Mouse (Mus musculus) limb, embryonic 14.5 days (tissue): ENCODE measurements at regions not wholly inside any gene's neighbourhood (a gene's known extent, or its start where the extent isn't known, plus 50 kb on each side); places are given as distances from the start of the nearest gene placed in this dataset.

Experiments
- ATAC-seq: fragments of 200-750 bp; cut with Nextera tagmentation; 2 replicates; pipeline ENCODE4 v1.8.0; 2017; ENCODE audit warnings: low read depth, moderate number of reproducible peaks, moderate TSS enrichment; ENCODE audit not compliant: low FRiP score
- DNase-seq: peaks from one replicate; pipeline ENCODE4 v3.0.0-alpha.2; 2015; ENCODE audit warnings: low spot score
- H3K27ac ChIP-seq: fragments of 300-500 bp; sonication (generic); replicated peaks from 2 replicates; pipeline ENCODE4 v1.5.1; 2014; ENCODE audit warnings: low read depth, mild to moderate bottlenecking, low read length, moderate library complexity, mixed read lengths
- H3K27me3 ChIP-seq: fragments of 300-500 bp; sonication (generic); 2 replicates; pipeline ENCODE4 v1.6.1; 2014; ENCODE audit warnings: low read length, mixed read lengths; ENCODE audit not compliant: control insufficient read depth, insufficient read depth
- H3K36me3 ChIP-seq: fragments of 300-500 bp; sonication (generic); 2 replicates; pipeline ENCODE4 v1.6.1; 2014; ENCODE audit warnings: mild to moderate bottlenecking, low read length, moderate library complexity, mixed read lengths; ENCODE audit not compliant: control insufficient read depth, insufficient read depth
- H3K4me1 ChIP-seq: fragments of 300-500 bp; sonication (generic); 2 replicates; pipeline ENCODE4 v1.6.1; 2014; ENCODE audit warnings: antibody characterized with exemption, low read length, mixed read lengths; ENCODE audit not compliant: control insufficient read depth, insufficient read depth
- H3K4me2 ChIP-seq: fragments of 300-500 bp; sonication (generic); replicated peaks from 2 replicates; pipeline ENCODE4 v1.6.1; 2014; ENCODE audit warnings: low read depth, mild to moderate bottlenecking, low read length, moderate library complexity; ENCODE audit not compliant: severe bottlenecking
- H3K4me3 ChIP-seq: fragments of 300-500 bp; sonication (generic); replicated peaks from 2 replicates; pipeline ENCODE4 v1.5.1; 2014; ENCODE audit warnings: low read length
- H3K9ac ChIP-seq: fragments of 300-500 bp; sonication (generic); 2 replicates; pipeline ENCODE4 v1.6.1; 2014; ENCODE audit warnings: mild to moderate bottlenecking, low read depth, low read length, moderate library complexity; ENCODE audit not compliant: severe bottlenecking
- H3K9me3 ChIP-seq: fragments of 300-500 bp; sonication (generic); 2 replicates; pipeline ENCODE4 v1.6.1; 2016; ENCODE audit warnings: low read length; ENCODE audit not compliant: control insufficient read depth
- POLR2A ChIP-seq: fragments of 200-500 bp; IDR thresholded peaks from 2 replicates; pipeline ENCODE4 v1.8.0; 2012; ENCODE audit warnings: inconsistent platforms, mild to moderate bottlenecking, moderate library complexity, borderline replicate concordance; ENCODE audit not compliant: insufficient read depth, insufficient read length; ENCODE audit errors: extremely low read depth
- WGBS: fragments of 180-500 bp; shearing (Covaris S2); extraction: QIAGEN DNeasy Blood & Tissue Kit; methylation state at CpG from one replicate; pipeline ENCODE4 v1.1.7; 2014; 5-methylcytosine and 5-hydroxymethylcytosine counted together

DNA sequence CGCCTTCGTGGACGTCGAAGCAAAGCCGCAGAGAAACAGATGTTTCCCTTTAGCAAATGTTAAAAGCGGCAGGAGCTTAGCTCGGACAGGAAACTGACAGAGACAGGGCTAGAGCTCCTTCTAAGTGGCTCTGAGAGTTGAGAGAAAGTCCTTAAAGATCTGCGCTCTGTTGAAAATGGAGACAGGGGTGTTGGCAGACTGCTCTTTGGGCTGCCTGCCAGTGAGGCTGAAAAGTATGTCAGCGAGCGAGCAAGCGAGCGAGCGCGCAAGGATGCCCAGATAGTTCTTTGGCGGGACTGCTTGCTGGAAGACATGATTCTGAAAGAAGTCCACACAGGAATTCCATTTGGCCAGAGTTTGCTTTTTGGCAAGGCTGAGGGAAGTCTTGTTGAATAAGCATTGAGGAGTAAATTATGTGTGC is 827.0 kb upstream of the Adgrl4 start:
- WGBS, result 29% methylated on average over 15 of the region's 15 CpGs
- Histone ChIP-seq H3K27me3 (no peaks in the 10 kb centered on the region), H3K4me1 (peaks cover 4% of the 10 kb centered on the region; the same call in 1 of the 2 replicates), H3K27ac (peak overlapping the region; percentile 89), H3K4me2 (peak overlapping the region; percentile 40), H3K9ac (peak overlapping the region; percentile 46), H3K36me3 (no peaks in the 10 kb centered on the region), H3K9me3 (no peaks in the 10 kb centered on the region), H3K4me3 (peak overlapping the region; percentile 31)
- no peak for TF ChIP-seq POLR2A
- DNase-seq, result peak; percentile 88
- peak; percentile 87 for ATAC-seq

DNA sequence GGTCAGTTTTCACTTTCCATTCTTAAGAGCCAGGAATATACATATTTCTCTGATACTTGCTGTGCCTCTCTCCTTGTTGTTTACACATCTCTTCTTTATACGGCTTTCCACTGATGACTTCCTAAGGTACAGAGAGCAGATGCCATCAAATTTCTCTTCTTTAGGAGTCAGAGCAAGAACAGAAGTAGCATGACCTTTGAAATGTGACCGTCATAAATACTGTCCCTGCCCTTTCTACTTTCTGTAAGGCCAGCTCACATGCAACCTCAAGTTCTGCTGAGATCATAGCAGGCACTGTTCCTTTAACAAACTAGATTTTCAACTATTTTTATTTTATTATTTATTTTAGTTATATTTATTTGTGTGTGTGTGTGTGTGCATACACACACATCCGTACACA is 800.1 kb upstream of the Adgrl4 start:
- Histone ChIP-seq H3K4me1 (no peaks in the 10 kb centered on the region), H3K4me2 (no peak overlapping the region), H3K9me3 (no peaks in the 10 kb centered on the region), H3K27ac (no peak overlapping the region), H3K36me3 (no peaks in the 10 kb centered on the region), H3K4me3 (no peak overlapping the region), H3K9ac (no peak overlapping the region), H3K27me3 (no peaks in the 10 kb centered on the region)
- ATAC-seq, result no peak
- TF ChIP-seq POLR2A, result no peak
- WGBS, result 92% methylated on average over 3 of the region's 3 CpGs
- no peak for DNase-seq

DNA sequence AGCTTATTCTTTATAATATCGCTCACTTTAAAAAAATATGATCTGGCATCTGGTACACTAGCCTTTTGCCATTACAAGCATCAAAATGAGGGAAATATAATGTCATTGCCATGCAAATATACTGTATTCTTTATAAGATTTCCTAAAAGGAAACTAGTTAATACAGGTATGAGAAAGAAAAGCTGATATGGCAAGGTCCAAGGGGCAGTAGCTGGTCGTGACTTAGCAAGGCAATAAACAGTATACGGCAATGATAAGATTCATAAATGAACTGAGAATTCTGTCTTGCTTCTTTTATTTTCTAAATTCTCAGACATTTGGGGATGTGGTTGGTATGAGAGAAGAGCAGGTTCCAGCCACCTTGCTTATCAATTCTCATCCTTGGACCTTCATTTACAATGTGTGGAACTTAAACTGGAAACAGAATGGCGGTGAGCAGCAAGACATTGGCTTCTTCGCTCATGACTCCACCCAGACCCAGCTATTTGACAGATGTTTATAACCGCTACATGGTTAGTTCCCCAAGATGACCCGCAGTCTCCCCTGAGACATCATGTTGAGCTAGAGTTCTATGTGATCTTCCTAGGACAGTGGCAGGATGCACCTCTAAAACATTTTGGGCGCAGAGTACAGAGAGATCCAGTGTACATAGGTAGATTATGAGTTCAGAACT is 797.5 kb upstream of the Adgrl4 start:
- Histone ChIP-seq H3K27ac (no peak overlapping the region), H3K4me1 (no peaks in the 10 kb centered on the region), H3K9ac (no peak overlapping the region), H3K4me2 (no peak overlapping the region), H3K9me3 (no peaks in the 10 kb centered on the region), H3K36me3 (no peaks in the 10 kb centered on the region), H3K27me3 (no peaks in the 10 kb centered on the region), H3K4me3 (no peak overlapping the region)
- WGBS, result 91% methylated on average over 8 of the region's 8 CpGs
- DNase-seq (no peak), ATAC-seq (no peak)
- no peak for TF ChIP-seq POLR2A

DNA sequence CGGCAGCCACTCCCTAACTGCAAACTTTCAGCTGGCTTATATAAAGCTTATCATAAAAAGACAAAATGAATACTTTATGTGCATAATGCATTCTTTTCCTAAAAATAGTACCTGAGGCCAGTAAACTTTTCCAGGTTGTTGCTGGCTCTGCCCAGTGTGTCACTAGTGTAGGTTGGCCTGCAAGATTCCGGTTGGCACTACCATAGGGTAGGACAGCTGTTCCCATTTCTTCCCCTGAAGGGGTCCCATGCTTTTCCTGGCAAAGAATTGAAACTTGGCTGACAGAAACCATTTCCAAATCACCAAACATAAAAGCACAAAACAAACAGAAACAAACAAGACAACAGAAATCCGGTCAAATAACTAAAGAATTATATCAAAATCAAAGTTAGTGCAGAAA is 789.6 kb upstream of the Adgrl4 start:
- DNase-seq, result no peak
- Histone ChIP-seq H3K9me3 (no peaks in the 10 kb centered on the region), H3K36me3 (no peaks in the 10 kb centered on the region), H3K27ac (no peak overlapping the region), H3K27me3 (no peaks in the 10 kb centered on the region), H3K4me3 (no peak overlapping the region), H3K9ac (no peak overlapping the region), H3K4me1 (no peaks in the 10 kb centered on the region; the same call in 1 of the 2 replicates), H3K4me2 (no peak overlapping the region)
- 70% methylated on average over 3 of the region's 3 CpGs for WGBS
- no peak for ATAC-seq
- no peak for TF ChIP-seq POLR2A

DNA sequence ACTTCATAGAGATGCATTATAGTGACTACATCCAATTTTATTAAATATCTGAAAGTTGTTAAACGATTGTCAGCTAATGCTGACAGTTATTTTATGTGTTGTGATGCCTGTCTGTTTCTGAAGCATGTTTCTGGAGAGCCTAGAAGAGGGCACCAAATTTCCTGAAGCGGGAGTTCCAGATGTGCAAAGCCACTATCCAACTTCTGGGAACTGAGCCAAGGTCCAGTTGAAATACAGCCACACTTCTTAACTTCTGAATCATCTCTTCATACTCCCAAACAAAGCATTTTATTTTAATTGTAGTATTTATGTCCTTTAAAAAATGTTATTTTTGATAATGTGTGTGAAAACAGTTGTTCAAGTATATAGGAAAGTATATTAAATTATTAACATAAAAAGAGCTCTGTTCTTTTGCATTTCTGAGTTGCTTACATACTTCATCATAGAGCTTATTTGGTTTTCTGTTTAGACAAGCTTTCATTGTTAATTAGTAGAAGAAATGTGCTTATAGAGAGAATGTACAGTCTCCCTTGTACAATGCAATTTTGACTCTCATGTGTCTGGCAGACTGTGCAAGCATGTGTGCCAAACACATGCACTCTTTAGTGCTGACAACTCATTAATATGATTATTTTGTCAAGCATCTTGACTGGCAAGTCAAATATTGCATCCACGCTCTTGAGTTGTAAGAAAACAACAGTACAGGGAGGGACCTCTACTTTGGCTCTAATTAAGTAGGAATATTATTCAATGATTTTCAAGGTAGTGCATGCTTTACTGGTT is 787.7 kb upstream of the Adgrl4 start:
- no peak for TF ChIP-seq POLR2A
- Histone ChIP-seq H3K9ac (no peak overlapping the region), H3K4me1 (no peaks in the 10 kb centered on the region; the same call in 1 of the 2 replicates), H3K9me3 (no peaks in the 10 kb centered on the region), H3K27ac (no peak overlapping the region), H3K36me3 (no peaks in the 10 kb centered on the region), H3K4me3 (no peak overlapping the region), H3K27me3 (no peaks in the 10 kb centered on the region), H3K4me2 (no peak overlapping the region)
- ATAC-seq (no peak), DNase-seq (peak; percentile 6)
- WGBS, result 73% methylated on average over 3 of the region's 3 CpGs
